Mouse (Mus musculus) bone marrow macrophage, adult 2 months (primary cell): Measurements from ENCODE around the gene Tank.

Source experiments
- CTCF ChIP-seq: IDR thresholded peaks from 2 replicates; pipeline ENCODE4 v1.5.1; 2012; ENCODE audit warnings: low read depth, mild to moderate bottlenecking, low read length, moderate library complexity
- POLR2A ChIP-seq: IDR thresholded peaks from 2 replicates; pipeline ENCODE4 v1.6.1; 2012; ENCODE audit warnings: mild to moderate bottlenecking, low read depth, low read length, borderline replicate concordance

- TF ChIP-seq CTCF (no peak), POLR2A (no peak)
These were observed 25.1 kb downstream of the Tank start for GRCm38 (mm10) chr2:61603461-61603860.
